Mouse (Mus musculus) neural tube, embryonic 14.5 days (tissue): ENCODE results near the gene Adam10. TPM values are rescaled to one million over a fixed set of nuclear protein-coding genes. Genes with fewer than 3 reads are reported as not detected.

Experiments used
- ATAC-seq: fragments of 200-750 bp; cut with Nextera tagmentation; 2 replicates; pipeline ENCODE4 v1.8.0; 2017; ENCODE audit warnings: low read depth, mild to moderate bottlenecking, moderate TSS enrichment, moderate library complexity
- H3K27ac ChIP-seq: fragments of 300-500 bp; sonication (generic); 2 replicates; pipeline ENCODE4 v1.5.1; 2014; ENCODE audit warnings: low read depth, mild to moderate bottlenecking, control low read depth, low read length, moderate library complexity, mixed read lengths
- H3K27me3 ChIP-seq: fragments of 300-500 bp; sonication (generic); 2 replicates; pipeline ENCODE4 v1.6.1; 2014; ENCODE audit warnings: low read length; ENCODE audit not compliant: control insufficient read depth, insufficient read depth
- H3K36me3 ChIP-seq: fragments of 300-500 bp; sonication (generic); 2 replicates; pipeline ENCODE4 v1.6.1; 2014; ENCODE audit warnings: low read length, mixed read lengths; ENCODE audit not compliant: control insufficient read depth, insufficient read depth
- H3K4me1 ChIP-seq: fragments of 300-500 bp; sonication (generic); 2 replicates; pipeline ENCODE4 v1.6.1; 2014; ENCODE audit warnings: low read length; ENCODE audit not compliant: control insufficient read depth, insufficient read depth
- H3K4me2 ChIP-seq: fragments of 300-500 bp; sonication (generic); 2 replicates; pipeline ENCODE4 v1.6.1; 2014; ENCODE audit warnings: mild to moderate bottlenecking, low read depth, low read length, control low read depth
- H3K4me3 ChIP-seq: fragments of 300-500 bp; sonication (generic); 2 replicates; pipeline ENCODE4 v1.5.1; 2014; ENCODE audit warnings: low read depth, low read length, control low read depth, mixed read lengths
- H3K9ac ChIP-seq: fragments of 300-500 bp; sonication (generic); replicated peaks from 2 replicates; pipeline ENCODE4 v1.6.1; 2014; ENCODE audit warnings: low read depth, mild to moderate bottlenecking, control low read depth, low read length, mixed read lengths
- H3K9me3 ChIP-seq: fragments of 300-500 bp; sonication (generic); 2 replicates; pipeline ENCODE4 v1.6.1; 2016; ENCODE audit warnings: low read length; ENCODE audit not compliant: control insufficient read depth
- WGBS: fragments of 180-500 bp; shearing (Covaris S2); extraction: QIAGEN DNeasy Blood & Tissue Kit; methylation state at CpG from one replicate; pipeline ENCODE4 v1.1.7; 2014; 5-methylcytosine and 5-hydroxymethylcytosine counted together
- polyA plus RNA-seq: library from polyadenylated mRNA; unstranded; fragments of >200 nt; fragmentation: Nextera tagmentation; extraction: Ambion mirVana; gene quantifications from 2 replicates; pipeline ENCODE4 v1.2.1, GENCODE M21; 2014

The Adam10 gene
- 48.6 and 69.6 TPM in 2 replicates for polyA plus RNA-seq

DNA sequence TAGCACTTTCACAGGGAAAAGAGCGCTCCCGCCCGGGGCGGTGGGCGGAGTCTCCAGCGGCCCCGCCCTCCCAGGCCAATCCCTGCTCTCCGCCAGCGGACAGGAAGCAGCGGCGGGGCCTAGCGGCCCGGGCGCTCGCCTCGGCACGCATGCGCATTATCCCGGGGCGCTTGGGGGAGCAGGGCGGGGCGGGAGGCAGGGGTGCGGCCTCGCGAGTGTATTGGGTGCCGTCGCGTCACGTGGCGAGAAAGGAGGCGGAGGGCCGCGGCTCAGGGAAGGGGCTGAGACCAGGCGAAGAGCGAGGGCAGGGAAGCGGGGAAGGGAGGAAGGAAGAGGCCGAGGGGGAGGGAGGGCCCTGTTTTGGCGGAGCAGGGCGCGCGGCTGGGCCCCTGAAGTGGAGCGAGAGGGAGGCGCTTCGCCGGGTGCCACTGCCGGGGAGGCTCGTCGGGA, at the start of gene Adam10:
Gene Adam10, plus strand, starts transcription at position 316 of the 450 bp plus-strand sequence.
- no peaks in the 10 kb centered on the region for H3K36me3 ChIP-seq
- H3K9ac ChIP-seq, result peak within 1 kb of the TSS; percentile 92
- H3K4me2 ChIP-seq, result peak within 1 kb of the TSS; percentile 86
- peak within 1 kb of the TSS; percentile 93 for H3K27ac ChIP-seq
- WGBS, result under 1% methylated on average over 41 of the region's 48 CpGs
- no peaks in the 10 kb centered on the region for H3K9me3 ChIP-seq
- H3K27me3 ChIP-seq, result no peaks in the 10 kb centered on the region
- peak within 1 kb of the TSS; percentile 97 for H3K4me3 ChIP-seq
- H3K4me1 ChIP-seq, result peaks cover 21% of the 10 kb centered on the region
- peak; percentile 99 for ATAC-seq

GRCm38 (mm10) chr9:70629711-70630110, 49.1 kb upstream of the Adam10 start:
- H3K4me2 ChIP-seq, result no peak overlapping the region
- H3K4me1 ChIP-seq, result no peaks in the 10 kb centered on the region
- H3K36me3 ChIP-seq, result peaks cover 6% of the 10 kb centered on the region; the same call in 1 of the 2 replicates
- no peak overlapping the region for H3K27ac ChIP-seq
- no peaks in the 10 kb centered on the region for H3K27me3 ChIP-seq
- H3K4me3 ChIP-seq, result no peak overlapping the region
- no peak for ATAC-seq
- no peak overlapping the region for H3K9ac ChIP-seq
- H3K9me3 ChIP-seq, result no peaks in the 10 kb centered on the region
- WGBS, result 93% methylated on average over 2 of the region's 2 CpGs

GRCm38 (mm10) chr9:70631665-70632064, 47.1 kb upstream of the Adam10 start:
- no peak for ATAC-seq
- WGBS, result 37% methylated on average over 5 of the region's 5 CpGs
- Histone ChIP-seq H3K9me3 (no peaks in the 10 kb centered on the region), H3K36me3 (no peaks in the 10 kb centered on the region; the same call in 1 of the 2 replicates), H3K27ac (no peak overlapping the region), H3K4me2 (no peak overlapping the region), H3K27me3 (no peaks in the 10 kb centered on the region), H3K9ac (no peak overlapping the region), H3K4me3 (no peak overlapping the region), H3K4me1 (no peaks in the 10 kb centered on the region)

- Histone ChIP-seq H3K4me3 (no peak overlapping the region), H3K36me3 (no peaks in the 10 kb centered on the region), H3K9me3 (no peaks in the 10 kb centered on the region), H3K4me1 (no peaks in the 10 kb centered on the region), H3K4me2 (no peak overlapping the region), H3K9ac (no peak overlapping the region), H3K27me3 (no peaks in the 10 kb centered on the region), H3K27ac (no peak overlapping the region)
- no peak for ATAC-seq
- WGBS, result 90% methylated on average over 2 of the region's 2 CpGs
Observed at GRCm38 (mm10) chr9:70636748-70637147, 42.0 kb upstream of the Adam10 start.

GRCm38 (mm10) chr9:70650260-70650659, 28.5 kb upstream of the Adam10 start:
- no peak overlapping the region for H3K9ac ChIP-seq
- no peak for ATAC-seq
- no peaks in the 10 kb centered on the region for H3K36me3 ChIP-seq
- no peak overlapping the region for H3K27ac ChIP-seq
- H3K27me3 ChIP-seq, result no peaks in the 10 kb centered on the region
- peaks cover 33% of the 10 kb centered on the region for H3K4me1 ChIP-seq
- no peaks in the 10 kb centered on the region for H3K9me3 ChIP-seq
- no peak overlapping the region for H3K4me3 ChIP-seq
- no peak overlapping the region for H3K4me2 ChIP-seq
- WGBS, result 96% methylated on average over 2 of the region's 2 CpGs

DNA sequence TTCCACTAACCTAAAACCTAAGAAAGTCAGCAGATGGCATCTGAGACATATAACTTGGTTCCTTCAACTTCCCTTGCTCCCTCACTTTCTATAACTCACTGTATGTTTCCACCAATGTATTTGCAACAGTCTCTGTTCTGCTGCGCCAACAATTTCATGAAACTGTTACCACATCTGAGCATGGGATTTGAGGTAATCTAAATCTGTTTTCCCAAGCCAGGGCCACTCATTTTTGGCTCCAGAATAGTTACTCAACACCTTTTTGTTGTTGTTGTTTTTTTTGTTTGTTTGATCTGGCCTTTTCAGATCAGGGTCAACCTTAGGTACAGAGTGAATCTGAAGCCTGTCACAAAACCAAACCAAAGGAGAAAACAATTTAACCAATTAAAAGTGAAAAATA, 27.8 kb upstream of the Adam10 start:
- Histone ChIP-seq H3K9ac (no peak overlapping the region), H3K9me3 (no peaks in the 10 kb centered on the region), H3K4me1 (peaks cover 33% of the 10 kb centered on the region), H3K27ac (no peak overlapping the region), H3K36me3 (no peaks in the 10 kb centered on the region), H3K4me2 (no peak overlapping the region), H3K27me3 (no peaks in the 10 kb centered on the region), H3K4me3 (no peak overlapping the region)
- no peak for ATAC-seq
- 95% methylated on average over 1 of the region's 1 CpGs for WGBS

- WGBS, result 78% methylated on average over 2 of the region's 2 CpGs
- Histone ChIP-seq H3K27me3 (no peaks in the 10 kb centered on the region), H3K9me3 (no peaks in the 10 kb centered on the region), H3K4me1 (peaks cover 33% of the 10 kb centered on the region), H3K36me3 (no peaks in the 10 kb centered on the region), H3K4me3 (no peak overlapping the region), H3K4me2 (no peak overlapping the region), H3K27ac (no peak overlapping the region), H3K9ac (no peak overlapping the region)
- no peak for ATAC-seq
Observed at GRCm38 (mm10) chr9:70652221-70652620, 26.6 kb upstream of the Adam10 start.

- H3K9ac ChIP-seq, result peak overlapping the region; percentile 34; the same call in 1 of the 2 replicates
- WGBS, result 68% methylated on average over 2 of the region's 2 CpGs
- ATAC-seq, result no peak
Observed at GRCm38 (mm10) chr9:70653875-70654274, 24.9 kb upstream of the Adam10 start.

GRCm38 (mm10) chr9:70654496-70654895, 24.3 kb upstream of the Adam10 start:
- Histone ChIP-seq H3K36me3 (no peaks in the 10 kb centered on the region), H3K9ac (peak overlapping the region; percentile 34; the same call in 1 of the 2 replicates), H3K4me2 (peak overlapping the region; percentile 59), H3K9me3 (no peaks in the 10 kb centered on the region), H3K27me3 (no peaks in the 10 kb centered on the region), H3K27ac (no peak overlapping the region), H3K4me3 (peak overlapping the region; percentile 68), H3K4me1 (peaks cover 37% of the 10 kb centered on the region)
- 48% methylated on average over 4 of the region's 4 CpGs for WGBS
- no peak for ATAC-seq

More at GRCm38 (mm10) chr9:70653875-70654274, 24.9 kb upstream of the Adam10 start:
- Histone ChIP-seq H3K27me3 (no peaks in the 10 kb centered on the region), H3K27ac (no peak overlapping the region), H3K9me3 (no peaks in the 10 kb centered on the region), H3K4me3 (peak overlapping the region; percentile 68), H3K36me3 (no peaks in the 10 kb centered on the region), H3K4me2 (peak overlapping the region; percentile 59), H3K4me1 (peaks cover 37% of the 10 kb centered on the region)
